Mouse (Mus musculus) embryonic fibroblast, embryonic 13.5 days (primary cell): ENCODE results near the gene Snrpd3.
"Not testable (repeated sequence)": the region's sequence is repeated elsewhere in the genome, so short reads cannot be mapped to it uniquely, and the experiment has no call there.

Source experiments
- CTCF ChIP-seq: IDR thresholded peaks from 2 replicates; pipeline ENCODE4 v1.5.1; 2011; ENCODE audit warnings: mild to moderate bottlenecking, control low read depth, low read length, moderate library complexity, borderline replicate concordance; ENCODE audit not compliant: insufficient read depth
- POLR2A ChIP-seq: IDR thresholded peaks from 2 replicates; pipeline ENCODE4 v1.6.1; 2011; ENCODE audit warnings: low read depth, mild to moderate bottlenecking, control low read depth, low read length, moderate library complexity

- TF ChIP-seq CTCF, POLR2A: not testable (repeated sequence)
Measured at GRCm38 (mm10) chr10:75525450-75525849, 8.1 kb downstream of the Snrpd3 start.
